Mouse (Mus musculus) spleen, adult 2 months (tissue): ENCODE data around the gene Ppp1cb.

Experiments
- CTCF ChIP-seq: fragments of 200-500 bp; IDR thresholded peaks from 2 replicates; pipeline ENCODE4 v1.5.1; 2011; ENCODE audit warnings: mild to moderate bottlenecking, inconsistent platforms; ENCODE audit not compliant: insufficient read depth, insufficient read length, insufficient replicate concordance; ENCODE audit errors: extremely low read depth
- POLR2A ChIP-seq: fragments of 200-500 bp; IDR thresholded peaks from 2 replicates; pipeline ENCODE4 v1.6.1; 2011; ENCODE audit warnings: low read depth, low read length, inconsistent platforms

DNA sequence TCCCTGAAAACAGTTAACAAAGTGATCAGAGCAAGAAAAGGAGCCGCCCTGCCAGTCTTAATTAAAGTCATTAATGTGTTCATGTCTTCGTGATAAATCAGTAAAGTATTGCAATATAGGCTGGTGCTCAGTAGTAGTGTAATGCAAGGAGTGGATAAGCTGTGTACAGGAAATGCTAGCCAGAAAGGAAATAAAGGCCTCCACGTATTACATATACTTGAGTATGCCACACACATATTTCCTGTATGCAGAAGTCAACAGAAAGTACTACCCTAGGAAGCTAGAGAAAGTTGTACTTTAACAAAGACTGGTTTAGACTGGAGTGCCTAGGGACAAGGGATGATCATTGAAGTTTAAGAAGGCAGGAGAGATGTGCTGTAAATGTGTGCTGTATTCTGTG, 26.8 kb downstream of the Ppp1cb start:
- TF ChIP-seq CTCF (no peak), POLR2A (no peak)
